Mouse (Mus musculus) Patski (cell line): ENCODE measurements around the gene Senp6. TPM values are rescaled to one million over a fixed set of nuclear protein-coding genes. Genes with fewer than 3 reads are reported as not detected.
"Not testable (repeated sequence)": the region's sequence is repeated elsewhere in the genome, so short reads cannot be mapped to it uniquely, and the experiment has no call there.

ENCODE experiments used
- ATAC-seq: fragments of 100-300 bp; one replicate; pipeline ENCODE4 v1.8.0; 2021
- CTCF ChIA-PET: fragments of 350-600 bp; sonication (Branson Sonifier 250); formaldehyde crosslinking; loops from one replicate; lab custom pipeline; 2022; ENCODE audit warnings: inconsistent platforms; lab: Charles Lee
- POLR2A ChIA-PET: fragments of 350-600 bp; sonication (Branson Sonifier 250); formaldehyde crosslinking; loops from one replicate; lab custom pipeline; 2022; ENCODE audit warnings: antibody characterized with exemption, inconsistent platforms; lab: Charles Lee
- DNase-seq: peaks from one replicate; pipeline ENCODE4 v3.0.0-alpha.2; 2011; ENCODE audit warnings: low read depth, low spot score
- H3K27me3 ChIP-seq: fragments of 371-371 bp; one replicate; pipeline ENCODE4 v1.5.1; 2021
- CTCF ChIP-seq: fragments of 100-300 bp; IDR thresholded peaks from one replicate; pipeline ENCODE4 v1.5.1; 2021
- in situ Hi-C: fragments of 300-500 bp; cut with MboI; formaldehyde crosslinking; loops from 3 replicates; pipeline ENCODE4 v1.11.1; 2018; ENCODE audit warnings: low pct_unique_long_range_greater_than_20kb, mixed read lengths
- polyA plus RNA-seq: library from polyadenylated mRNA; unstranded; gene quantifications from one replicate; pipeline ENCODE4 v1.2.3, GENCODE M21; 2021

The Senp6 gene
- polyA plus RNA-seq, 1 experiment from 2014 or later = 120 TPM

DNA sequence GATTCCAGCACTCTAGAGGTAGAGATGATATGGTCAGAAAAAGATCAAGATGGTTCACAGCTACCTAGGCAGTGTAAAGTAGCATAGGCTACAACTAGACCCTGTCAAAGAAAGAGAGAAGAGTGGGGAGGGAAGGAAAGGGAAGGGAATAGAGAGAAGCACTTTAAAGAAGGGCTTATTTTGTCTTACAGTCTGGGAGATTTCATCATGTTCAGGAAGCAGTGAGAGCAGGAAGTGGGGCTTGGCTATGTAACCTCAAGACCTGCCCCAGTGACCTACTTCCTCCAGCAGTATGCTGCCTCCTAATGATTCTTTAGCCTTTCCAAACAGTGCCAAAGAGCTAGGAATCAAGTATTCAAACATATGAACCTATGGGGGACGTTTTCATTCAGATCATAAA, 14.2 kb downstream of the Senp6 start:
- POLR2A ChIA-PET = interaction anchor here (0.5 to 0.8 kb wide), 2 partner anchors 10 to 1500 kb away, joined by 3 read pairs; no protein-coding TSS in a partner anchor
- H3K27me3 ChIP-seq = no peaks in the 10 kb centered on the region
- no peak for TF ChIP-seq CTCF
- DNase-seq (no peak), ATAC-seq (no peak)
- in situ Hi-C loops = no loop called here
- CTCF ChIA-PET = interaction anchor here (2.2 kb wide), 1 partner anchor 14 kb away, joined by 7 read pairs; the partner anchor contains the start of gene Senp6

DNA sequence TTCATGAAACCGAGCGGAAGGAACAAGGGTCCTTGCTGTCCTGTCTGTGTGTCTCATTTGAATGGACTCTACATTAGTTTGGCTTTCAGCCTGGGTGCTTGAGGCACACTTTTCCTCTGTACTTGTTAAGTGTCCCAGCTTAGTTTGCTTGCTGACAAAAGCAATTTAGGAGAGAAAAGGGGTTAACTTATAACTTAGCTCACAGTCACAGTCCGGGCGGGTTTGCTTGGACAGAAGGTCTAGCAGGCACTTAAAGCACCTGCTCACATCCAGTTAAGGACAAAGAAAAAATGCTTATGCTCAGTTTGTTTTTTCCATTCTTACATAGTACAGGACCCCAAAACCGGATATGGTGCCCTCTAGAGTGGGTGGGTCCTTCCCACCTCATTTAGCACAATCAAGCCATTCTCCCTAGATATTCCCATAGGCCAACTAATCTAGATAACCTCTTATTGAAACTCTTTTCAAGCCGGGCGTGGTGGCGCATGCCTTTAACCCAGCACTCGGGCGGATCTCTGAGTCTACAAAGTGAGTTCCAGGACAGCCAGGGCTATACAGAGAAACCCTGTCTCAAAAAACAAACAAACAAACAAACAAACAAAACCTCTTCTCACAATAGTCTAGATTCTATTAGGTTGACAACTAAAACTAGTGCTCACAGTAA, 17.9 kb downstream of the Senp6 start:
- H3K27me3 ChIP-seq = no peaks in the 10 kb centered on the region
- DNase-seq (no peak), ATAC-seq (no peak)
- no peak for TF ChIP-seq CTCF
- in situ Hi-C loops = no loop called here
- ChIA-PET CTCF (interaction anchor here (1.3 to 1.8 kb wide), 2 partner anchors 15 to 18 kb away, joined by 4 to 5 read pairs; no protein-coding TSS in a partner anchor), POLR2A (no interaction called here)

DNA sequence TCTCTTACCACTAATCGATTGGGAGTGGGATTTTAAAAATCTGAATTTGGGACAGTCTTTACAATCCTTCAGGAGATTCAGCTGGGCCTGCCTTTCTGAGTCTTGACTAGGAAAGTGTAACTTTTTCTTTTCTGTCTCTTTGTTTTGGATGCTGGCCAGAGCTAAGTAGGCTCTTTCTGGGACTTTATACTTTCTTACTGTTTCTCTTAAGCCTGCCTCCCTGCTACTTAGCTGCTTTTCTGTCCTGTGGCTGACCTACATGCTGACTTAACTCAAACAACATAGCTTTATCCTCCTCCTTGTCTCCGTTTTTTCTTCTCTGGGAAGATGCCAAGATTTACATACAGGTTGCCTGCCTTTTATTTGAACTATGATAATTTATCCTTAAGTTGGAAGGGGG, 19.0 kb downstream of the Senp6 start:
- TF ChIP-seq CTCF = no peak
- DNase-seq (no peak), ATAC-seq (no peak)
- in situ Hi-C loops = no loop called here
- no peaks in the 10 kb centered on the region for H3K27me3 ChIP-seq
- ChIA-PET CTCF (interaction anchor here (1.8 kb wide), 1 partner anchor 17 kb away, joined by 4 read pairs; no protein-coding TSS in a partner anchor), POLR2A (interaction anchor here (0.8 to 1.0 kb wide), 3 partner anchors 9 to 79 kb away, joined by 3 to 5 read pairs (median 3); partner anchors contain the start of gene Myo6)

DNA sequence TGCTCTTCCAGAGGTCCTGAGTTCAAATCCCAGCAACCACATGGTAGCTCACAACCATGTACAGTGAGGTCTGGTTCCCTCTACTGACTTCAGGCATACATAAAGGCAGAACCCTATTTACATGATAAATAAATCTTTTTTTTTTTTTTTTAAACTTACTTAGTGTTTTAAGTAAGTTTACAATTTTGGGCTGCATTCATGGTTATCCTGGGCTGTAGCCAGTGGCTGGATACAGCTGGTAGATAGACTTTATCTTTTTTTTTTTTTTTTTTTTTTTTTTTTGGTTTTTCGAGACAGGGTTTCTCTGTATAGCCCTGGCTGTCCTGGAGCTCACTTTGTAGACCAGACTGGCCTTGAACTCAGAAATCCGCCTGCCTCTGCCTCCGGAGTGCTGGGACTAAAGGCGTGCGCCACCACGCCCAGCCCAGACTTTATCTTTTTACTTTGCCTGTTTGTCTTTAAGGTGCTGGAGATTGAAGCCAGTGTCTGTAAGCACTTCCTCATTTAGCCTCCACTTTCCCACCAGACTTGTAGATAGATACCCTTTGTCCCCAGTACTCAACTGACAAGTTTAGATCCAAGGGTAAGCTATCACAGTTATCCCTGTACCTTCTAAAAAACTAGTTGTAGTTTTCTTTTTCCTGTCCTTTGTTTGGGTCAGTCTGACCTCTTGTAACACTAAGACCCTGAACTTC, 19.7 kb downstream of the Senp6 start:
- in situ Hi-C loops, DNase-seq, H3K27me3 ChIP-seq, ATAC-seq: not testable (repeated sequence)
- ChIA-PET POLR2A (interaction anchor here (0.8 to 1.0 kb wide), 3 partner anchors 8 to 78 kb away, joined by 3 to 5 read pairs (median 3); partner anchors contain the start of gene Myo6), CTCF (interaction anchor here (1.2 kb wide), 1 partner anchor 39 kb away, joined by 3 read pairs; no protein-coding TSS in a partner anchor)

DNA sequence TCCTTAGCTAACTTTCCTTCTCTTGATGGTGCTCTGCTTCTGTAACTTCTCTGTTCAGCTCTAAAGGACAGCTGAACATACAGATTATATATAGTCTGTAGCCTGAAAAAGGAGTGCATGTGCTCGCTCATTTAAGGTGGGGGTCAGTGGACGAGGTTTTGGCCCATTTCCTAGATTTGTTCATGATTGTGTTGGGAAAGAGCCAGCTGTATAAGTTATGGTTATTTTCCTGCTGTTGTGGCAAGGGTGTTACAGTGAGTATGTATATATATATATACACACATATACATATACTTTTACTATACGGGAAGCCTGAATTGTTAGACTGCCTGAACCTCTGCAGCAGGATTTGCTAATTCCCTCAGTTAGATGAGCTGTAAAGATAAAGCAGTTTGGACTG, 22.7 kb downstream of the Senp6 start:
- no peaks in the 10 kb centered on the region for H3K27me3 ChIP-seq
- ChIA-PET POLR2A (interaction anchor here (1.4 kb wide), 1 partner anchor 10 kb away, joined by 5 read pairs; no protein-coding TSS in a partner anchor), CTCF (interaction anchor here (1.0 to 1.4 kb wide), 3 partner anchors 10 to 33 kb away, joined by 3 to 5 read pairs (median 4); no protein-coding TSS in a partner anchor)
- in situ Hi-C loops = no loop called here
- DNase-seq = no peak
- no peak for TF ChIP-seq CTCF
- ATAC-seq = no peak

DNA sequence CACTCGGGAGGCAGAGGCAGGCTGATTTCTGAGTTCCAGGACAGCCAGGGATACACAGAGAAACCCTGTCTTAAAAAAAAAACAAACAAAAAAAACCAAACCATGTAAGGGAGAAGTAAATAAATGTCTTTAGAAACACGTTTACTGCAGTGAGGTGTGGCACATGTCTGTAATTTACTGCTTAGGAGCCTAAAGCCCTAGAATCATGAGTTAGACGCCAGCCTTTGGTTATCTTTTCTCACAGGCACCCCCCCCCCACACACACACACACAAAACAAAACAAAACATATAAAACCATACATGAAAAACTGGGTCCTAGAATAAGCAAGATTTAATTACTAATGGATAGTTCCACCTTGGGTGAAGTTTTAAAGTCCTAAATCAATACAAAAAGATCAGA, 29.6 kb downstream of the Senp6 start:
- ChIA-PET CTCF (interaction anchor here (0.7 kb wide), 1 partner anchor 153 kb away, joined by 3 read pairs; no protein-coding TSS in a partner anchor), POLR2A (no interaction called here)
- in situ Hi-C loops = no loop called here
- no peak for TF ChIP-seq CTCF
- H3K27me3 ChIP-seq = no peaks in the 10 kb centered on the region
- ATAC-seq = no peak
- DNase-seq = no peak

DNA sequence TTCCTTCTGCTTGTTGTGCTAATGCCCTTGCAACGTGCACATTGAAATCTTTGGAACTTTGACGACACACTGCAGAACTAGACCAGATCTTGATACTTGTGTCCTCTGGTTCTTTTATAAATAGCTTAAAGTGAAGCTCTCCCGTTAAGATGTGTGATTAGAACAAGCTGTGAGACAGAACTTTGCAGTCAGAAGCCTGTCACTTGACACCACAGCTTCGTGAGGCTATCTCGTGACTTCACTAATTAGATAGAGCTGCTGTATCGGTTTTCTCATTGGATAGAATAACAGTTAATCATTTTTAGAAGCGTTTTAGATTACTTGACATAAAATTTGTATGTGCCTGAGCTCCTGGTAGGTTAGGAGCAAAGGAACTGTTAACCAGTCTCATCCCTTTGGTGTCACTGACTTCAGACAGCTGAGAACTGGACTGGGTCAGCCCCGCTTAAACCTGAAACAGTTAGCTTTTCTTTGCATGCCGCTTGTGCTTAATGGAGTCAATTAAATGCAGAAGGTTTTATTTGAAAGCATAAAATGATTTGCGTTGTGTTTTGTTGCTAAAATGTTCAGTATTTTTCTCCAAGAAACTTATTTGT, 79.4 kb downstream of the Senp6 start:
- POLR2A ChIA-PET = interaction anchor here (1.3 kb wide), 1 partner anchor 20 kb away, joined by 4 read pairs; no protein-coding TSS in a partner anchor
- no peak for TF ChIP-seq CTCF
- ATAC-seq (no peak), DNase-seq (no peak)
- no peaks in the 10 kb centered on the region for H3K27me3 ChIP-seq
- in situ Hi-C loops = no loop called here
- CTCF ChIA-PET = no interaction called here

DNA sequence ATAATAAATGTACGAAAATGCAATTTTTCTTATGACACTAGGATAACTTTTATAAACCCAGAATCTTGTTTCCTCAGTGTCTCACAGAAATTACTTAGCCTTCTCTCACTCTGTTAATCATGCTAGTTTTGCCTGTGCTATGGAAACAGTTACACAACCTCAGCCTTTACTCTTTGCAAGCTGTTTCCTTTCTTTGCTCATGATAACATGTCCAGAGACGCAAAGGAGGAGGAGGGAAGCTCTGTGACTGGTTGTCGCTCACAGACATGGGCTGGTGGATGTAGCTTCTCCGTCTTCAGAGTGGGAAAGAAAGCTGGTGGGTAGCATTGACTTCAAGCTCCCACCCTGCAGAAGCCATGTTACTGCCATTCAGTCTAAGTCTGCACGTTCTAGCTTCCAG, 82.9 kb downstream of the Senp6 start:
- DNase-seq (no peak), ATAC-seq (no peak)
- H3K27me3 ChIP-seq = no peaks in the 10 kb centered on the region
- in situ Hi-C loops = no loop called here
- ChIA-PET POLR2A (interaction anchor here (0.6 kb wide), 1 partner anchor 10 kb away, joined by 5 read pairs; no protein-coding TSS in a partner anchor), CTCF (no interaction called here)
- TF ChIP-seq CTCF = no peak

DNA sequence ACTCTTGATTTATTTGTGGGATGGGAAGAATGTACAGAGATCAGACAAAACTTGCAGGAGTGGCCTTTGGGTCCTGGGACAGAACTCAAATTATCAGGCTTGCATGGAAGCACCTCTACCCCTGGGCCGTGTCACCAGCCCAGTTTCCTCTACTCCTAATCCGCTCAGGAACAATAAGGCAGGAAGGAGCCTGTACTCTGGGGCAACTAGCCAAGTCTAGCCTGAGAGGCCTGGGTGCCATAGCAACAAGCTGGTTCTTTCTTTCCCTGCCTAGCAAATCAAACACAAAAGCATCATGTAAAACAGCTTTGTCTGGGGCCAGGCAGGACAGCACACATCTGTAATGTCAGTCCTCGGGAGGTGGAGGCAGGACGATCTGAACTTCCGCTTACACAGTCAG, 88.6 kb downstream of the Senp6 start:
- no peaks in the 10 kb centered on the region for H3K27me3 ChIP-seq
- no peak for DNase-seq
- POLR2A ChIA-PET = interaction anchor here (0.6 kb wide), 1 partner anchor 35 kb away, joined by 3 read pairs; no protein-coding TSS in a partner anchor
- no peak for TF ChIP-seq CTCF
- no peak for ATAC-seq
- CTCF ChIA-PET = interaction anchor here (1.3 kb wide), 1 partner anchor 12 kb away, joined by 4 read pairs; no protein-coding TSS in a partner anchor
- in situ Hi-C loops = no loop called here

DNA sequence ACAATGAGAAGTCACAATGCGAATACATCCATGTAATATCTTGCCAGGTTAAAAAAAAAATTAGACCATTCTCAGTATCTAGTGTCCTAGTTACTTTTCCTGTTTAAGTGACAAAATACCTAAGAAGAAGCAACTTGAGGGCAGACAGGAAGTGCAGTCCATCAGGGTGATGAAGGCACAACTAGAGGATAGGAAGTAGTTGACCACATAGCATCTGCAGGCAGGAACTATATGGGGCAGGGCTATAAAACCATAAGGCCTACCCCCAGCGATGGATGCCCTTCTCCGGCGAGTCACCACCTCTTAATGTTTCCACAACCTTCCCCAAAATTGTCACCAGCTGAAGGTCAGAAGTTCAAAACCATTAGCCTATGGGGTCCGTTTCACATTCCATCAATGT, 90.1 kb downstream of the Senp6 start:
- CTCF ChIA-PET = interaction anchor here (1.9 to 3.3 kb wide), 2 partner anchors 15 to 17 kb away, joined by 5 to 8 read pairs; no protein-coding TSS in a partner anchor
- ATAC-seq (no peak), DNase-seq (no peak)
- POLR2A ChIA-PET = interaction anchor here (1.0 kb wide), 1 partner anchor 19 kb away, joined by 3 read pairs; no protein-coding TSS in a partner anchor
- in situ Hi-C loops = no loop called here
- no peak for TF ChIP-seq CTCF
- H3K27me3 ChIP-seq = no peaks in the 10 kb centered on the region
